Mouse (Mus musculus) small intestine, adult 2 months (tissue): ENCODE measurements around the gene Kdm6a.

Experiments used
- CTCF ChIP-seq: fragments of 200-500 bp; IDR thresholded peaks from 2 replicates; pipeline ENCODE4 v1.5.1; 2012; ENCODE audit warnings: low read depth, mild to moderate bottlenecking, control low read depth, inconsistent platforms, low read length, moderate library complexity, mixed read lengths; ENCODE audit not compliant: insufficient replicate concordance, insufficient read length; ENCODE audit errors: extremely low read depth
- POLR2A ChIP-seq: fragments of 200-500 bp; IDR thresholded peaks from 2 replicates; pipeline ENCODE4 v1.6.1; 2012; ENCODE audit warnings: low read depth, mild to moderate bottlenecking, control low read depth, inconsistent platforms, low read length, moderate library complexity

GRCm38 (mm10) chrX:18160734-18161442, 1.5 kb upstream of the Kdm6a start:
- no peak for TF ChIP-seq CTCF
- no peak for TF ChIP-seq POLR2A
